Mouse (Mus musculus) cerebellum, adult (tissue): ENCODE measurements around the gene B3gnt5.
"Not testable (repeated sequence)": the region's sequence is repeated elsewhere in the genome, so short reads cannot be mapped to it uniquely, and the experiment has no call there.

Experiments used
- ATAC-seq: cut with Nextera tagmentation; 2 replicates; pipeline ENCODE4 v1.9.2; 2017; ENCODE audit warnings: mild to moderate bottlenecking, moderate library complexity, mixed read lengths; ENCODE audit not compliant: insufficient number of reproducible peaks, low FRiP score, low TSS enrichment

Gene B3gnt5

DNA sequence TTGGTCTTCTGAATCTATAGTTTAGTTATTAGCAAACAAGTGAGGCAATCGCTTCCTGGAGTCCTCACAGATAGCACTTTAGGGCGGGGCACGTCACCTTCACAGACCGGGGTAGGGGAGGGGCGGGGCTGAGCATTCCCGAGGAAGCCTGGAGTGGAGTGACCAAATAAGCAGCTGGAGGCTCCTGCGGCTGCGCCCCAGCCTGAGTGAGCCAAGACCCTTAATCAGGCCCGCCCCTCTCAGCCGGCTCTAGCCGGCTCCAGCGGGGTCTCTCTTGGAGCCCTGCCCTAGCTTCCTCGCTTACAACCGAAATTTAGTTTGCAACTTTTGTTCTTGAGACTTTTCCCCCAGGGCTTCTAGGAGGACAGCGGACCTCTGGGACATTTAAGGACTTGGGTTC lies at the start of gene B3gnt5:
TSS of gene B3gnt5 (plus strand) at position 135 of the 400 bp plus-strand sequence.
- no peak for ATAC-seq

GRCm38 (mm10) chr16:19720959-19721358 lies 39.0 kb upstream of the B3gnt5 start:
- ATAC-seq, result no peak

- not testable (repeated sequence) for ATAC-seq
Measured at GRCm38 (mm10) chr16:19724139-19724538, 35.9 kb upstream of the B3gnt5 start.

- ATAC-seq, result no peak
Measured at GRCm38 (mm10) chr16:19732896-19733295, 27.1 kb upstream of the B3gnt5 start.

GRCm38 (mm10) chr16:19760505-19761496 lies 793 bp downstream of the B3gnt5 start:
- no peak for ATAC-seq

- ATAC-seq, result no peak
Measured at GRCm38 (mm10) chr16:19761691-19762090, 1.7 kb downstream of the B3gnt5 start.

DNA sequence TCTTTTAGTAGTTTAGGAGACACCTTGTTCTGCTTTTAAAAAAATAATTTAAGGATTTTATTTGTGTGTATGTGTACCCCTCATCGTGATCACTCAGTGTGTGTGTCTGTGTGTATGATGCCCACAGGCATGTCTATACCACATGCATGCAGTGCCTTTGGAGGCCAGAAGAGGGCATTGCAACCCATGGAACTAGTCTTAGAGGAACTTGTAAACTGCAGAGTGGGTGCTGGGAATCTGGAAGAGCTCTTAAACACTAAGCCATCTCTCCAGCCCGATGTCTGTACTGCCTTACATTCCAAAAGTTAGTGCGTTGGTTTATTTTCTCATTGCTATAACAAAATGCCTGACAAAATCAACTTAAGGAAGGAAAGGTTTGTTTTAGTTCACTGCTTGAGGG lies 6.1 kb downstream of the B3gnt5 start:
- ATAC-seq, result no peak

GRCm38 (mm10) chr16:19768046-19768445 lies 8.0 kb downstream of the B3gnt5 start:
- ATAC-seq, result no peak

DNA sequence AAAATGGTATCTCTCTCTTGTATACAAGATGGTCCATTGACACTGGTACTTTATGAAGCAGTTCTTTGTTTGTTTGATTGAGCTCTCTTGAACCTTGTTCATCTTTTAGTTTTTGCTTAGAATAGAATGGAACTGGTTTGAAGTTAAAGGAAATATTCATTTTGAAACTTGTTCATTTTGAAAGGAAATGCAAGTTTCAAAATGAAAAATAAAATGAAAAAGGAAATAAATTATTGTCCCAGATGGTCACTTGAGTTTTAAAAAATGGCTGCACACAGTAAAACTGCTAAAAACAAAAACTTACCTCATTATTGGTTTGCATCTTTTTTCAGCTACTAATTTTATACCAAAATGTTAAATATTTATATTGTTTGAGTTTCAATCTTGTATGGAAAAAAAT lies 12.0 kb downstream of the B3gnt5 start:
- ATAC-seq, result no peak

DNA sequence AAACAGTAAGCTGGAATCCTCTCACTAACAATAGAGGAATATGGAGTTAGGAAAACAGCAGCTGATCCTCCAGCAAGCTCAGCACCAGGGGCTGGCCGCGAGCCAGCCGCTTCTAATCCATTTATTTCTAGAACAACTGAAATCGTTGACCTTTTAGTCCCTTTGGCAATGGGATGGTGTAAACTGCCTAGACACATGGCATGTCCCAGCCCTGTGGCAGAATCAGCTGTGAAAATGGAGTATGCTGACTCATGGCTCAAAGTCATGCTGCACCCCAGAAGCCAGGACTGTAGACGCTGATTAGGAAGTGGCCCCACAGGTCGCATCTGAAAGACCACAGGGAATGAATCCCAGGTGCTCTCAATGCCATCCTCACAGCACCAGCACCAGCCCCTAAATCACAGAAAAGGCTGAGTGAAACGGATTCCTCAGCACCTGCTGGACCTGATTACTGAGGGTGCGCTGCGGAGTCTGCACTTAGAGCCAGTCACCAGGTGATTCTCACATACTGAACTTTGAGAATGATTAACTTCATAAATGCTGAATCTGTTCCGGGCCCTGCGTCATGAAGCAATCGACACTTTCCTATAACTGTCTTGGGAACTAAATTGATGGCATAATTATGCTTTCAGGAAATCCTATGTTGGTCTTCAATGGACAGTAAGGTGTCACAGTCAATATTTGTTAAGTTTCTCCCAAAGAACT lies 26.5 kb downstream of the B3gnt5 start:
- no peak for ATAC-seq

- no peak for ATAC-seq
Measured at GRCm38 (mm10) chr16:19789914-19790313, 29.9 kb downstream of the B3gnt5 start.

DNA sequence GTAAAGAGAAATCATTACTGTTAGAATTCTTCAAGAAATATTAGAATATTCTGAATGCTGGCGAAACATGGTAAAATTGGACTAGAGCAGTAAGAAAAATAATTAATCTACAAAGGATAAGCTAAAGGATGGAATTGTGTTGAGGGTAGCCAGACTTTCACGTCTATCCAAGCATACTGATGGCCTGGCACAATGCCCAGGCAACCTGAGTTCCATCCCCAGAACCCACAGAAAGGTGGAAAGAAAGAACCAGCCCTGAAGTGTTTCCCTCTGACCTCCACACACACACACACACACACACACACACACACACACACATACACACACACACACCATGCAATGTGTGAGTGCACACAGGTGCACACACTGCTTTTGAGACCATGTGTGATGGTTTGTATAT lies 58.8 kb downstream of the B3gnt5 start:
- ATAC-seq, result no peak
